Comparison of ENCODE assay signal across 8 mouse cellular contexts in genomic region chr2:26903311-26903710, GRCm38 (mm10). TPM values are rescaled to one million over a fixed set of nuclear protein-coding genes. Genes with fewer than 3 reads are reported as not detected.
DNase-seq lines count a peak whose midpoint lies in the region; ATAC-seq and TF ChIP-seq lines count a peak whose summit lies in the region.

No protein-coding gene starts in this region.

- H3K27me3 ChIP-seq in heart, postnatal 0 days (ENCODE audit: control insufficient read depth, insufficient read depth, low read length) = no peaks in the 10 kb centered on the region
- H3K27me3 ChIP-seq in G1E (ENCODE audit: insufficient read depth, low read length) = no peaks in the 10 kb centered on the region
- no peaks in the 10 kb centered on the region for H3K27me3 ChIP-seq in forebrain, postnatal 0 days (ENCODE audit: insufficient read depth, low read length)
- H3K27me3 ChIP-seq in midbrain, embryonic 10.5 days (ENCODE audit: low read depth, poor library complexity, severe bottlenecking) = no peaks in the 10 kb centered on the region

- WGBS in heart, postnatal 0 days = 12% methylated on average over 7 of the region's 7 CpGs
- WGBS in forebrain, postnatal 0 days = 11% methylated on average over 7 of the region's 7 CpGs
- WGBS in midbrain, embryonic 10.5 days = 22% methylated on average over 7 of the region's 7 CpGs

- no peak for ATAC-seq in heart, postnatal 0 days (ENCODE audit: insufficient read depth, low read depth)
- ATAC-seq in G1E (ENCODE audit: extremely low read depth, insufficient number of reproducible peaks, low FRiP score, poor library complexity, severe bottlenecking) = no peak
- no peak for ATAC-seq in forebrain, postnatal 0 days

- peaks cover 12% of the 10 kb centered on the region for H3K4me1 ChIP-seq in heart, postnatal 0 days (ENCODE audit: control insufficient read depth, insufficient read depth)
- H3K4me1 ChIP-seq in G1E (ENCODE audit: insufficient read depth, low read depth, low read length) = peaks cover 69% of the 10 kb centered on the region
- H3K4me1 ChIP-seq in forebrain, postnatal 0 days (ENCODE audit: insufficient read depth) = peaks cover 12% of the 10 kb centered on the region
- peaks cover 36% of the 10 kb centered on the region for H3K4me1 ChIP-seq in midbrain, embryonic 10.5 days

- H3K9ac ChIP-seq in heart, postnatal 0 days (replicated peaks; ENCODE audit: low read depth, low read length) = peak overlapping the region; percentile 77
- H3K9ac ChIP-seq in forebrain, postnatal 0 days = peak overlapping the region; percentile 77

- DNase-seq in heart, postnatal 0 days (ENCODE audit: low spot score) = no peak
- no peak for DNase-seq in heart, adult 18-20 months
- no peak for DNase-seq in G1E (ENCODE audit: low spot score)
- DNase-seq in forebrain, postnatal 0 days = no peak
- no peak for DNase-seq in midbrain, embryonic 10.5 days (ENCODE audit: low spot score)
- no peak for DNase-seq in left cerebral cortex, adult 8-10 months (ENCODE audit: low spot score in 2 of 2)
- no peak for DNase-seq in adrenal gland, postnatal 25 days
- no peak for DNase-seq in cerebellum, adult 18-20 months

- H3K36me3 ChIP-seq in heart, postnatal 0 days (replicated peaks; ENCODE audit: control insufficient read depth, insufficient read depth, low read length) = peaks cover 43% of the 10 kb centered on the region
- peaks cover 83% of the 10 kb centered on the region for H3K36me3 ChIP-seq in G1E (replicated peaks)
- H3K36me3 ChIP-seq in forebrain, postnatal 0 days (ENCODE audit: insufficient read depth) = peaks cover 55% of the 10 kb centered on the region
- H3K36me3 ChIP-seq in midbrain, embryonic 10.5 days = peaks cover 66% of the 10 kb centered on the region

- TF ChIP-seq CTCF in heart, postnatal 0 days (IDR thresholded peaks at IDR 0.05; ENCODE audit: low read depth) = no peak
- no peak for TF ChIP-seq CTCF in G1E (IDR thresholded peaks at IDR 0.05; ENCODE audit: low read depth, low read length)
- TF ChIP-seq CTCF in forebrain, postnatal 0 days (IDR thresholded peaks at IDR 0.05; ENCODE audit: low read depth) = no peak

- H3K27ac ChIP-seq in heart, postnatal 0 days (ENCODE audit: low read depth) = peak overlapping the region; percentile 87
- peak overlapping the region; percentile 87 for H3K27ac ChIP-seq in forebrain, postnatal 0 days (ENCODE audit: low read depth, low read length)
- peak overlapping the region; percentile 87 for H3K27ac ChIP-seq in midbrain, embryonic 10.5 days (replicated peaks)

- H3K4me3 ChIP-seq in heart, postnatal 0 days (ENCODE audit: low read depth, low read length) = peak overlapping the region; percentile 89
- H3K4me3 ChIP-seq in G1E (ENCODE audit: low read depth, low read length) = peak overlapping the region; percentile 86
- peak overlapping the region; percentile 63 for H3K4me3 ChIP-seq in forebrain, postnatal 0 days (ENCODE audit: low read depth, low read length)
- peak overlapping the region; percentile 87 for H3K4me3 ChIP-seq in midbrain, embryonic 10.5 days

- H3K9me3 ChIP-seq in heart, postnatal 0 days (replicated peaks; ENCODE audit: control insufficient read depth, low read length) = no peaks in the 10 kb centered on the region
- H3K9me3 ChIP-seq in G1E (replicated peaks) = no peaks in the 10 kb centered on the region
- H3K9me3 ChIP-seq in forebrain, postnatal 0 days (ENCODE audit: low read length) = no peaks in the 10 kb centered on the region
- no peaks in the 10 kb centered on the region for H3K9me3 ChIP-seq in midbrain, embryonic 10.5 days (replicated peaks)

- no peak for TF ChIP-seq EP300 in heart, postnatal 0 days (IDR thresholded peaks at IDR 0.05; ENCODE audit: low read depth)

- H3K4me2 ChIP-seq in heart, postnatal 0 days (ENCODE audit: low read depth, low read length) = peak overlapping the region; percentile 95
- peak overlapping the region; percentile 81 for H3K4me2 ChIP-seq in forebrain, postnatal 0 days (ENCODE audit: low read depth)

RNA-seq across cellular contexts. Expression of gene Surf6, which starts 0.6 kb away (rescaled TPM):
- total RNA-seq in heart, postnatal 0 days (2014; rRNA removed; ENCODE audit: low replicate concordance) = 6.0 and 7.3 TPM in 2 replicates
- 9.8 and 10.5 TPM in 2 replicates for polyA plus RNA-seq in heart, postnatal 0 days (2015; fragmentation: Nextera tagmentation; extraction: Ambion mirVana)
- 10 to 100 TPM; 11.7 to 14.2 TPM for total RNA-seq in heart, adult 18-20 months (2021)
- 20.7 and 37.9 TPM in 2 replicates for total RNA-seq in G1E (2014; fragmentation: Nextera tagmentation)
- total RNA-seq in G1E (2017) = 33.9 and 34.8 TPM in 2 replicates
- polyA plus RNA-seq in G1E (2012) = 48.0 and 52.5 TPM in 2 replicates
- total RNA-seq in forebrain, postnatal 0 days (2014; rRNA removed) = 25.9 and 33.6 TPM in 2 replicates
- 18.9 and 22.2 TPM in 2 replicates for polyA plus RNA-seq in forebrain, postnatal 0 days (2015; fragmentation: Nextera tagmentation; extraction: Ambion mirVana)
- polyA plus RNA-seq in midbrain, embryonic 10.5 days (2016; fragmentation: Nextera tagmentation; extraction: Ambion mirVana) = 32.9 and 35.2 TPM in 2 replicates
- 10 to 100 TPM; 20.4 to 26.5 (median 25.8) TPM for total RNA-seq in left cerebral cortex, adult 8-10 months (2022)
- total RNA-seq in adrenal gland, postnatal 25 days (2021) = 32.1 and 33.7 TPM in 2 replicates

RNA-seq across cellular contexts. Expression of gene Med22, which starts 7.2 kb away (rescaled TPM):
- 35.2 and 55.0 TPM in 2 replicates for total RNA-seq in heart, postnatal 0 days (2014; rRNA removed; ENCODE audit: low replicate concordance)
- 38.0 and 38.4 TPM in 2 replicates for polyA plus RNA-seq in heart, postnatal 0 days (2015; fragmentation: Nextera tagmentation; extraction: Ambion mirVana)
- total RNA-seq in heart, adult 18-20 months (2021) = 10 to 100 TPM; 24.7 to 25.6 TPM
- total RNA-seq in G1E (2014; fragmentation: Nextera tagmentation) (10.8 and 18.4 TPM in 2 replicates), G1E (2017) (24.6 and 26.0 TPM in 2 replicates)
- 75.9 and 83.9 TPM in 2 replicates for polyA plus RNA-seq in G1E (2012)
- 110 and 116 TPM in 2 replicates for total RNA-seq in forebrain, postnatal 0 days (2014; rRNA removed)
- polyA plus RNA-seq in forebrain, postnatal 0 days (2015; fragmentation: Nextera tagmentation; extraction: Ambion mirVana) = 163 and 180 TPM in 2 replicates
- polyA plus RNA-seq in midbrain, embryonic 10.5 days (2016; fragmentation: Nextera tagmentation; extraction: Ambion mirVana) = 122 and 137 TPM in 2 replicates
- 10 to 100 TPM; 46.7 to 55.4 (median 50.1) TPM for total RNA-seq in left cerebral cortex, adult 8-10 months (2022)
- total RNA-seq in adrenal gland, postnatal 25 days (2021) = 43.2 and 54.2 TPM in 2 replicates

RNA-seq across cellular contexts. Expression of gene Rpl7a, which starts 7.3 kb away (rescaled TPM):
- 1,073 and 1,113 TPM in 2 replicates for total RNA-seq in heart, postnatal 0 days (2014; rRNA removed; ENCODE audit: low replicate concordance)
- polyA plus RNA-seq in heart, postnatal 0 days (2015; fragmentation: Nextera tagmentation; extraction: Ambion mirVana) = 340 and 347 TPM in 2 replicates
- total RNA-seq in heart, adult 18-20 months (2021) = 100 to 1,000 TPM; 282 to 289 TPM
- total RNA-seq in G1E (2014; fragmentation: Nextera tagmentation) (1,025 and 1,074 TPM in 2 replicates), G1E (2017) (2,095 and 2,519 TPM in 2 replicates)
- 4,098 and 5,305 TPM in 2 replicates for polyA plus RNA-seq in G1E (2012)
- total RNA-seq in forebrain, postnatal 0 days (2014; rRNA removed) = 1,164 and 1,963 TPM in 2 replicates
- polyA plus RNA-seq in forebrain, postnatal 0 days (2015; fragmentation: Nextera tagmentation; extraction: Ambion mirVana) = 522 and 611 TPM in 2 replicates
- 595 and 683 TPM in 2 replicates for polyA plus RNA-seq in midbrain, embryonic 10.5 days (2016; fragmentation: Nextera tagmentation; extraction: Ambion mirVana)
- total RNA-seq in left cerebral cortex, adult 8-10 months (2022) = 100 to 1,000 TPM; 215 to 270 (median 238) TPM
- total RNA-seq in adrenal gland, postnatal 25 days (2021) = 481 and 517 TPM in 2 replicates

RNA-seq across cellular contexts. Expression of gene Surf2, which starts 12.9 kb away (rescaled TPM):
- total RNA-seq in heart, postnatal 0 days (2014; rRNA removed; ENCODE audit: low replicate concordance) = 5.4 and 9.7 TPM in 2 replicates
- 26.8 and 29.0 TPM in 2 replicates for polyA plus RNA-seq in heart, postnatal 0 days (2015; fragmentation: Nextera tagmentation; extraction: Ambion mirVana)
- 10 to 100 TPM; 12.8 to 15.3 TPM for total RNA-seq in heart, adult 18-20 months (2021)
- total RNA-seq in G1E (2014; fragmentation: Nextera tagmentation) (69.6 and 91.3 TPM in 2 replicates), G1E (2017) (73.8 and 81.8 TPM in 2 replicates)
- 5.7 and 11.1 TPM in 2 replicates for polyA plus RNA-seq in G1E (2012)
- total RNA-seq in forebrain, postnatal 0 days (2014; rRNA removed) = 31.0 and 36.9 TPM in 2 replicates
- polyA plus RNA-seq in forebrain, postnatal 0 days (2015; fragmentation: Nextera tagmentation; extraction: Ambion mirVana) = 52.1 and 55.1 TPM in 2 replicates
- polyA plus RNA-seq in midbrain, embryonic 10.5 days (2016; fragmentation: Nextera tagmentation; extraction: Ambion mirVana) = 53.6 and 58.6 TPM in 2 replicates
- total RNA-seq in left cerebral cortex, adult 8-10 months (2022) = 10 to 100 TPM; 33.1 to 38.0 (median 36.3) TPM
- 44.2 and 45.9 TPM in 2 replicates for total RNA-seq in adrenal gland, postnatal 25 days (2021)

RNA-seq across cellular contexts. Expression of gene Surf1, which starts 13.0 kb away (rescaled TPM):
- 32.9 and 42.7 TPM in 2 replicates for total RNA-seq in heart, postnatal 0 days (2014; rRNA removed; ENCODE audit: low replicate concordance)
- polyA plus RNA-seq in heart, postnatal 0 days (2015; fragmentation: Nextera tagmentation; extraction: Ambion mirVana) = 41.4 and 44.3 TPM in 2 replicates
- total RNA-seq in heart, adult 18-20 months (2021) = 10 to 100 TPM; 61.3 to 61.6 TPM
- total RNA-seq in G1E (2014; fragmentation: Nextera tagmentation) = 119 and 128 TPM in 2 replicates
- 85.6 and 102 TPM in 2 replicates for total RNA-seq in G1E (2017)
- 25.5 and 38.1 TPM in 2 replicates for polyA plus RNA-seq in G1E (2012)
- 72.3 and 80.8 TPM in 2 replicates for total RNA-seq in forebrain, postnatal 0 days (2014; rRNA removed)
- 106 and 112 TPM in 2 replicates for polyA plus RNA-seq in forebrain, postnatal 0 days (2015; fragmentation: Nextera tagmentation; extraction: Ambion mirVana)
- 47.8 and 53.0 TPM in 2 replicates for polyA plus RNA-seq in midbrain, embryonic 10.5 days (2016; fragmentation: Nextera tagmentation; extraction: Ambion mirVana)
- 100 to 1,000 TPM; 116 to 127 (median 120) TPM for total RNA-seq in left cerebral cortex, adult 8-10 months (2022)
- 109 and 117 TPM in 2 replicates for total RNA-seq in adrenal gland, postnatal 25 days (2021)
